Mouse (Mus musculus): ENCODE results near the gene Cdk10. TPM values are rescaled to one million over a fixed set of nuclear protein-coding genes. Genes with fewer than 3 reads are reported as not detected.
"Not testable (repeated sequence)": the region's sequence is repeated elsewhere in the genome, so short reads cannot be mapped to it uniquely, and the experiment has no call there.

Gene Cdk10
- 36.8 and 40.3 TPM in 2 replicates for polyA plus RNA-seq (2016; fragmentation: Nextera tagmentation; extraction: Ambion mirVana)

- Histone ChIP-seq H3K9me3 (no peaks in the 10 kb centered on the region), H3K27me3 (ENCODE audit: poor library complexity, severe bottlenecking) (no peaks in the 10 kb centered on the region), H3K36me3 (replicated peaks) (peaks cover 35% of the 10 kb centered on the region), H3K4me3 (peak within 1 kb of the TSS; percentile 87), H3K4me1 (peaks cover 20% of the 10 kb centered on the region), H3K27ac (peak within 1 kb of the TSS; percentile 88)
- DNase-seq (ENCODE audit: extremely low spot score, low spot score): peak; percentile 93
- WGBS: 4% methylated on average over 59 of the region's 59 CpGs
Observed at GRCm38 (mm10) chr8:123224278-123225266, at the start of gene Cdk10. TSS of gene Cdk10 (plus strand) at chr8:123224842.

- no peak overlapping the region for H3K4me3 ChIP-seq
- H3K27ac ChIP-seq: peak overlapping the region; percentile 48; the same call in 1 of the 2 replicates
- H3K36me3 ChIP-seq (replicated peaks): no peaks in the 10 kb centered on the region
- peaks cover 23% of the 10 kb centered on the region for H3K4me1 ChIP-seq
- H3K9me3 ChIP-seq: peaks cover 33% of the 10 kb centered on the region
- 68% methylated on average over 3 of the region's 3 CpGs for WGBS
- H3K27me3 ChIP-seq (ENCODE audit: poor library complexity, severe bottlenecking): no peaks in the 10 kb centered on the region
- DNase-seq (ENCODE audit: extremely low spot score, low spot score): no peak
Observed at GRCm38 (mm10) chr8:123181391-123181790, 43.3 kb upstream of the Cdk10 start.

GRCm38 (mm10) chr8:123185566-123186409 lies 38.9 kb upstream of the Cdk10 start, which contains the start of gene Dpep1:
TSS of gene Dpep1 (plus strand) at chr8:123186242.
- Histone ChIP-seq H3K27ac (peak within 1 kb of the TSS; percentile 79), H3K4me1 (peaks cover 52% of the 10 kb centered on the region), H3K4me3 (peak within 1 kb of the TSS; percentile 23), H3K9me3 (no peaks in the 10 kb centered on the region), H3K36me3 (replicated peaks) (no peaks in the 10 kb centered on the region), H3K27me3 (ENCODE audit: poor library complexity, severe bottlenecking) (0 out of 2 replicates have a peak, but pooled peaks cover 5% of the 10 kb centered on the region)
- WGBS: 47% methylated on average over 19 of the region's 19 CpGs
- peak; percentile 39 for DNase-seq (ENCODE audit: extremely low spot score, low spot score)

GRCm38 (mm10) chr8:123188006-123188405 lies 36.6 kb upstream of the Cdk10 start:
- 90% methylated on average over 2 of the region's 2 CpGs for WGBS
- Histone ChIP-seq H3K27ac (no peak overlapping the region), H3K36me3 (replicated peaks) (no peaks in the 10 kb centered on the region), H3K4me1 (peaks cover 57% of the 10 kb centered on the region), H3K4me3 (no peak overlapping the region), H3K27me3 (ENCODE audit: poor library complexity, severe bottlenecking) (peaks cover 5% of the 10 kb centered on the region; the same call in 1 of the 2 replicates), H3K9me3 (no peaks in the 10 kb centered on the region)
- DNase-seq (ENCODE audit: extremely low spot score, low spot score): no peak

- Histone ChIP-seq H3K27me3 (ENCODE audit: poor library complexity, severe bottlenecking) (peaks cover 5% of the 10 kb centered on the region; the same call in 1 of the 2 replicates), H3K4me1 (peaks cover 59% of the 10 kb centered on the region), H3K9me3 (no peaks in the 10 kb centered on the region), H3K4me3 (no peak overlapping the region), H3K27ac (no peak overlapping the region), H3K36me3 (replicated peaks) (no peaks in the 10 kb centered on the region)
- DNase-seq (ENCODE audit: extremely low spot score, low spot score): no peak
- 84% methylated on average over 7 of the region's 7 CpGs for WGBS
Observed at GRCm38 (mm10) chr8:123188841-123189240, 35.8 kb upstream of the Cdk10 start.

GRCm38 (mm10) chr8:123190678-123191077 lies 34.0 kb upstream of the Cdk10 start:
- H3K27ac ChIP-seq: no peak overlapping the region; the same call in none of the 2 replicates
- peaks cover 47% of the 10 kb centered on the region for H3K4me1 ChIP-seq
- H3K4me3 ChIP-seq: peak overlapping the region; percentile 6; the same call in 1 of the 2 replicates
- no peaks in the 10 kb centered on the region for H3K36me3 ChIP-seq (replicated peaks)
- DNase-seq (ENCODE audit: extremely low spot score, low spot score): peak; percentile 78
- no peaks in the 10 kb centered on the region for H3K9me3 ChIP-seq
- 5% methylated on average over 9 of the region's 9 CpGs for WGBS
- peaks cover 5% of the 10 kb centered on the region; the same call in 1 of the 2 replicates for H3K27me3 ChIP-seq (ENCODE audit: poor library complexity, severe bottlenecking)

- peak; percentile 12 for DNase-seq (ENCODE audit: extremely low spot score, low spot score)
- peaks cover 5% of the 10 kb centered on the region; the same call in 1 of the 2 replicates for H3K27me3 ChIP-seq (ENCODE audit: poor library complexity, severe bottlenecking)
Observed at GRCm38 (mm10) chr8:123191908-123192307, 32.7 kb upstream of the Cdk10 start.

GRCm38 (mm10) chr8:123193771-123194170 lies 30.9 kb upstream of the Cdk10 start:
- Histone ChIP-seq H3K27me3 (ENCODE audit: poor library complexity, severe bottlenecking) (peaks cover 5% of the 10 kb centered on the region; the same call in 1 of the 2 replicates), H3K9me3 (no peaks in the 10 kb centered on the region), H3K36me3 (replicated peaks) (0 out of 2 replicates have a peak, but pooled peaks cover 3% of the 10 kb centered on the region), H3K4me3 (no peak overlapping the region), H3K4me1 (peaks cover 18% of the 10 kb centered on the region), H3K27ac (no peak overlapping the region)
- DNase-seq (ENCODE audit: extremely low spot score, low spot score): no peak
- WGBS: 90% methylated on average over 9 of the region's 9 CpGs

More at GRCm38 (mm10) chr8:123191908-123192307, 32.7 kb upstream of the Cdk10 start:
- no peaks in the 10 kb centered on the region for H3K9me3 ChIP-seq
- no peak overlapping the region for H3K4me3 ChIP-seq
- 66% methylated on average over 8 of the region's 8 CpGs for WGBS
- 0 out of 2 replicates have a peak, but pooled peaks cover 1% of the 10 kb centered on the region for H3K36me3 ChIP-seq (replicated peaks)
- H3K4me1 ChIP-seq: peaks cover 35% of the 10 kb centered on the region
- no peak overlapping the region for H3K27ac ChIP-seq

GRCm38 (mm10) chr8:123197016-123197415 lies 27.6 kb upstream of the Cdk10 start:
- not testable (repeated sequence) for H3K27ac ChIP-seq; DNase-seq (ENCODE audit: extremely low spot score, low spot score); H3K9me3 ChIP-seq; H3K27me3 ChIP-seq (ENCODE audit: poor library complexity, severe bottlenecking); H3K4me1 ChIP-seq; H3K36me3 ChIP-seq (replicated peaks); H3K4me3 ChIP-seq
- WGBS: 82% methylated on average over 5 of the region's 5 CpGs

GRCm38 (mm10) chr8:123199864-123200263 lies 24.8 kb upstream of the Cdk10 start:
- Histone ChIP-seq H3K4me3 (no peak overlapping the region), H3K4me1 (no peaks in the 10 kb centered on the region), H3K27me3 (ENCODE audit: poor library complexity, severe bottlenecking) (no peaks in the 10 kb centered on the region), H3K36me3 (replicated peaks) (peaks cover 16% of the 10 kb centered on the region), H3K9me3 (no peaks in the 10 kb centered on the region), H3K27ac (no peak overlapping the region)
- no peak for DNase-seq (ENCODE audit: extremely low spot score, low spot score)
- 80% methylated on average over 14 of the region's 14 CpGs for WGBS

GRCm38 (mm10) chr8:123202288-123202687 lies 22.4 kb upstream of the Cdk10 start:
- Histone ChIP-seq H3K27me3 (ENCODE audit: poor library complexity, severe bottlenecking) (no peaks in the 10 kb centered on the region), H3K4me1 (no peaks in the 10 kb centered on the region), H3K9me3 (no peaks in the 10 kb centered on the region), H3K27ac (no peak overlapping the region), H3K4me3 (no peak overlapping the region), H3K36me3 (replicated peaks) (peaks cover 35% of the 10 kb centered on the region)
- WGBS: 34% methylated on average over 5 of the region's 5 CpGs
- peak; percentile 80 for DNase-seq (ENCODE audit: extremely low spot score, low spot score)

- Histone ChIP-seq H3K27me3 (ENCODE audit: poor library complexity, severe bottlenecking) (no peaks in the 10 kb centered on the region), H3K36me3 (replicated peaks) (peaks cover 47% of the 10 kb centered on the region), H3K27ac (no peak overlapping the region), H3K9me3 (no peaks in the 10 kb centered on the region), H3K4me1 (no peaks in the 10 kb centered on the region), H3K4me3 (no peak overlapping the region)
- DNase-seq (ENCODE audit: extremely low spot score, low spot score): no peak
- WGBS: 90% methylated on average over 3 of the region's 3 CpGs
Observed at GRCm38 (mm10) chr8:123203571-123203970, 21.1 kb upstream of the Cdk10 start.
